Comparison of ENCODE assay signal across 8 mouse cellular contexts in genomic region chr11:109648510-109648909, GRCm38 (mm10). TPM values are rescaled to one million over a fixed set of nuclear protein-coding genes. Genes with fewer than 3 reads are reported as not detected.
A peak's percentile ranks its signal among the peaks of the same experiment; 100 is the strongest.
DNase-seq lines count a peak whose midpoint lies in the region; ATAC-seq and TF ChIP-seq lines count a peak whose summit lies in the region.

No protein-coding gene starts in this region.

- H3K4me3 ChIP-seq in MEL (ENCODE audit: control insufficient read depth in 1 of 2, insufficient read depth in 1 of 2, low read depth in 2 of 2, low read length in 2 of 2): no peak overlapping the region
- H3K4me3 ChIP-seq in neural tube, embryonic 13.5 days: no peak overlapping the region

- peaks cover 21 to 22% of the 10 kb centered on the region in 2 experiments for H3K27me3 ChIP-seq in MEL (ENCODE audit: control insufficient read depth in 1 of 2, insufficient read depth in 2 of 2, low read length in 2 of 2)
- H3K27me3 ChIP-seq in neural tube, embryonic 13.5 days: no peaks in the 10 kb centered on the region

- H3K9me3 ChIP-seq in MEL (replicated peaks; ENCODE audit: insufficient read depth, low read length): no peaks in the 10 kb centered on the region
- H3K9me3 ChIP-seq in neural tube, embryonic 13.5 days: no peaks in the 10 kb centered on the region

- 39% methylated on average over 7 of the region's 7 CpGs for WGBS in neural tube, embryonic 13.5 days

- no peak overlapping the region for H3K27ac ChIP-seq in MEL (ENCODE audit: control insufficient read depth, low read depth, low read length)
- peak overlapping the region; percentile 97 for H3K27ac ChIP-seq in neural tube, embryonic 13.5 days (replicated peaks)

- intact Hi-C loops in gastrocnemius, postnatal 14 days (cut with DNase I; ENCODE audit: low total_unique reads): no loop called here

- H3K79me2 ChIP-seq in MEL (ENCODE audit: control insufficient read depth, insufficient read depth, low read length, poor library complexity): peaks cover 26% of the 10 kb centered on the region

- DNase-seq in gastrocnemius, postnatal 14 days: peak; percentile 72
- DNase-seq in gastrocnemius, adult 18-20 months (ENCODE audit: low spot score): no peak
- DNase-seq in MEL (ENCODE audit: low read depth, low spot score): peak; percentile 33
- DNase-seq in heart, adult 11 months: peak; percentile 98
- peak; percentile 75 for DNase-seq in kidney, postnatal 10 days
- DNase-seq in ovary, postnatal 36 days (ENCODE audit: low spot score): no peak
- DNase-seq in right cerebral cortex, adult 2 months (ENCODE audit: low spot score in 2 of 2): no peak

- no peak for TF ChIP-seq RAD21 in MEL (IDR thresholded peaks at IDR 0.05; ENCODE audit: low read depth, low read length)

- no peak overlapping the region for H3K9ac ChIP-seq in MEL (ENCODE audit: control insufficient read depth, low read depth, low read length, poor library complexity, severe bottlenecking)
- peak overlapping the region; percentile 97 for H3K9ac ChIP-seq in neural tube, embryonic 13.5 days

- H3K4me1 ChIP-seq in MEL (ENCODE audit: control insufficient read depth in 1 of 2, insufficient read depth in 2 of 2, low read length in 2 of 2): peaks cover 14 to 21% of the 10 kb centered on the region in 2 experiments
- H3K4me1 ChIP-seq in neural tube, embryonic 13.5 days (replicated peaks): peaks cover 41% of the 10 kb centered on the region

- peaks cover 0 to 22% of the 10 kb centered on the region in 2 experiments for H3K36me3 ChIP-seq in MEL (ENCODE audit: control insufficient read depth in 1 of 2, insufficient read depth in 2 of 2, low read length in 2 of 2)
- no peaks in the 10 kb centered on the region for H3K36me3 ChIP-seq in neural tube, embryonic 13.5 days

- TF ChIP-seq CTCF in MEL (IDR thresholded peaks at IDR 0.05 in 2 of 3, conservative IDR thresholded peaks at IDR 0.05 in 1 of 3; ENCODE audit: control insufficient read depth in 1 of 3, insufficient read depth in 1 of 3, low read depth in 2 of 3, low read length in 3 of 3, poor library complexity in 1 of 3, severe bottlenecking in 1 of 3): no peak

- TF ChIP-seq EP300 in MEL (IDR thresholded peaks at IDR 0.05; ENCODE audit: low read depth in 1 of 2, low read length in 2 of 2): no peak

- no peak for ATAC-seq in neural tube, embryonic 13.5 days (ENCODE audit: low read depth)

- peak overlapping the region; percentile 69; the same call in 1 of the 2 replicates for H3K4me2 ChIP-seq in neural tube, embryonic 13.5 days

- TF ChIP-seq POLR2A in MEL (IDR thresholded peaks at IDR 0.05; ENCODE audit: control insufficient read depth in 1 of 2, insufficient read depth in 1 of 2, low read depth in 1 of 2, low read length in 2 of 2, poor library complexity in 1 of 2): no peak

TF ChIP-seq in MEL, 35 proteins besides CTCF, POLR2A, EP300 and RAD21:
- TF ChIP-seq GABPA (IDR thresholded peaks at IDR 0.05; ENCODE audit: low read depth, low read length) (no peak), UBTF (IDR thresholded peaks at IDR 0.05; ENCODE audit: borderline replicate concordance, insufficient read depth, low read depth, low read length) (no peak), ZKSCAN1 (IDR thresholded peaks at IDR 0.05; ENCODE audit: low read depth, low read length) (no peak), TAL1 (IDR thresholded peaks at IDR 0.05; ENCODE audit: low read length) (no peak), BHLHE40 (IDR thresholded peaks at IDR 0.05; ENCODE audit: borderline replicate concordance, low read depth, low read length) (no peak), TBP (IDR thresholded peaks at IDR 0.05; ENCODE audit: low read depth, low read length) (no peak), MAX (IDR thresholded peaks at IDR 0.05; ENCODE audit: low read length) (no peak), SIN3A (IDR thresholded peaks at IDR 0.05; ENCODE audit: low read length) (no peak), MYB (IDR thresholded peaks at IDR 0.05; ENCODE audit: low read depth, low read length) (no peak), MAZ (IDR thresholded peaks at IDR 0.05; ENCODE audit: low read depth, low read length) (no peak), NRF1 (IDR thresholded peaks at IDR 0.05; ENCODE audit: insufficient read depth, low read depth, low read length, poor library complexity, severe bottlenecking) (no peak), TCF12 (IDR thresholded peaks at IDR 0.05; ENCODE audit: low read depth, low read length) (no peak), MXI1 (IDR thresholded peaks at IDR 0.05; ENCODE audit: low read depth, low read length) (no peak), MAFK (IDR thresholded peaks at IDR 0.05; ENCODE audit: borderline replicate concordance, low read depth, low read length) (no peak), ETS1 (IDR thresholded peaks at IDR 0.05; ENCODE audit: low read depth, low read length) (no peak), MYC (IDR thresholded peaks at IDR 0.05; ENCODE audit: low read depth, low read length) (no peak), NELFE (IDR thresholded peaks at IDR 0.05; ENCODE audit: low read depth, low read length) (no peak), ELF1 (IDR thresholded peaks at IDR 0.05; ENCODE audit: low read depth, low read length) (no peak)

RNA-seq across cellular contexts. Expression of gene Prkar1a, which starts 0.7 kb away (rescaled TPM):
- total RNA-seq in gastrocnemius, postnatal 14 days (2021): 100 to 1,000 TPM; 172 to 199 TPM
- 100 to 1,000 TPM in 1 of 2 experiments, 10 to 100 TPM in 1; 96.1 to 120 TPM for total RNA-seq in gastrocnemius, adult 18-20 months (2021)
- total RNA-seq in MEL (2012; rRNA removed): 69.6 and 70.2 TPM in 2 replicates
- 100 to 1,000 TPM in 1 of 2 experiments, not detected in 1; 152 TPM for polyA plus RNA-seq in MEL (2012; ENCODE audit: insufficient read depth in 1 of 2, insufficient read length in 2 of 2, low read depth in 1 of 2, low replicate concordance in 2 of 2, missing spikeins in 1 of 2)
- polyA plus RNA-seq in neural tube, embryonic 13.5 days (2015; fragmentation: Nextera tagmentation; extraction: Ambion mirVana): 457 and 493 TPM in 2 replicates

RNA-seq across cellular contexts. Expression of gene Wipi1, which starts 36.7 kb away (rescaled TPM):
- 10 to 100 TPM; 59.7 to 62.2 TPM for total RNA-seq in gastrocnemius, postnatal 14 days (2021)
- total RNA-seq in gastrocnemius, adult 18-20 months (2021): 10 to 100 TPM; 57.7 to 78.8 TPM
- total RNA-seq in MEL (2012; rRNA removed): 2.5 and 2.6 TPM in 2 replicates
- polyA plus RNA-seq in MEL (2012; ENCODE audit: insufficient read depth in 1 of 2, insufficient read length in 2 of 2, low read depth in 1 of 2, low replicate concordance in 2 of 2, missing spikeins in 1 of 2): 1 to 10 TPM in 1 of 2 experiments, not detected in 1; 8.2 TPM
- 23.4 and 24.7 TPM in 2 replicates for polyA plus RNA-seq in neural tube, embryonic 13.5 days (2015; fragmentation: Nextera tagmentation; extraction: Ambion mirVana)

Comparison
In these comparisons a context has a peak if more than half of its experiments do, and no peak if none do; other contexts are left out.
1. DNase-seq: peak in gastrocnemius, postnatal 14 days (single experiment), MEL (single experiment), heart, adult 11 months (single experiment) and kidney, postnatal 10 days (single experiment); none in gastrocnemius, adult 18-20 months (single experiment), ovary, postnatal 36 days (single experiment) and right cerebral cortex, adult 2 months (0 of 2).
2. RNA of gene Wipi1, which starts 36.7 kb away (total RNA-seq): 57.7 to 78.8 TPM in gastrocnemius, adult 18-20 months and 59.7 to 62.2 TPM in gastrocnemius, postnatal 14 days; 2.5 to 2.6 TPM in MEL; every median in the first group is over 10 times any median in the second.